Mouse (Mus musculus) hindbrain, postnatal 0 days (tissue): ENCODE measurements at regions not wholly inside any gene's neighbourhood (a gene's known extent, or its start where the extent isn't known, plus 50 kb on each side); places are given as distances from the start of the nearest gene placed in this dataset.

Source experiments
- ATAC-seq: fragments of 200-750 bp; cut with Nextera tagmentation; 2 replicates; pipeline ENCODE4 v1.8.0; 2017; ENCODE audit warnings: mild to moderate bottlenecking, moderate TSS enrichment, moderate library complexity
- DNase-seq: peaks from one replicate; pipeline ENCODE4 v3.0.0-alpha.2; 2015; ENCODE audit warnings: low spot score
- H3K27ac ChIP-seq: fragments of 300-500 bp; sonication (generic); 2 replicates; pipeline ENCODE4 v1.5.1; 2014; ENCODE audit warnings: mild to moderate bottlenecking
- H3K27me3 ChIP-seq: fragments of 300-500 bp; sonication (generic); 2 replicates; pipeline ENCODE4 v1.6.1; 2014; ENCODE audit warnings: low read length, mixed read lengths; ENCODE audit not compliant: insufficient read depth
- H3K36me3 ChIP-seq: fragments of 300-500 bp; sonication (generic); 2 replicates; pipeline ENCODE4 v1.6.1; 2014; ENCODE audit warnings: low read length, mixed read lengths; ENCODE audit not compliant: insufficient read depth
- H3K4me1 ChIP-seq: fragments of 300-500 bp; sonication (generic); 2 replicates; pipeline ENCODE4 v1.6.1; 2014; ENCODE audit warnings: antibody characterized with exemption, low read length, mixed read lengths; ENCODE audit not compliant: insufficient read depth
- H3K4me2 ChIP-seq: fragments of 300-500 bp; sonication (generic); 2 replicates; pipeline ENCODE4 v1.6.1; 2014; ENCODE audit warnings: low read depth, mild to moderate bottlenecking, low read length, moderate library complexity, mixed read lengths
- H3K4me3 ChIP-seq: fragments of 300-500 bp; sonication (generic); 2 replicates; pipeline ENCODE4 v1.5.1; 2014; ENCODE audit warnings: low read length
- H3K9ac ChIP-seq: fragments of 300-500 bp; sonication (generic); replicated peaks from 2 replicates; pipeline ENCODE4 v1.6.1; 2014; ENCODE audit warnings: mild to moderate bottlenecking, low read length, moderate library complexity, mixed read lengths
- H3K9me3 ChIP-seq: fragments of 300-500 bp; sonication (generic); 2 replicates; pipeline ENCODE4 v1.6.1; 2016; ENCODE audit warnings: low read length, mixed read lengths
- CTCF ChIP-seq: IDR thresholded peaks from 2 replicates; pipeline ENCODE4 v1.5.1; 2016; ENCODE audit warnings: antibody characterized with exemption, control low read depth, low read depth
- WGBS: fragments of 180-500 bp; shearing (Covaris S2); extraction: QIAGEN DNeasy Blood & Tissue Kit; methylation state at CpG from one replicate; pipeline ENCODE4 v1.1.7; 2014; 5-methylcytosine and 5-hydroxymethylcytosine counted together

DNA sequence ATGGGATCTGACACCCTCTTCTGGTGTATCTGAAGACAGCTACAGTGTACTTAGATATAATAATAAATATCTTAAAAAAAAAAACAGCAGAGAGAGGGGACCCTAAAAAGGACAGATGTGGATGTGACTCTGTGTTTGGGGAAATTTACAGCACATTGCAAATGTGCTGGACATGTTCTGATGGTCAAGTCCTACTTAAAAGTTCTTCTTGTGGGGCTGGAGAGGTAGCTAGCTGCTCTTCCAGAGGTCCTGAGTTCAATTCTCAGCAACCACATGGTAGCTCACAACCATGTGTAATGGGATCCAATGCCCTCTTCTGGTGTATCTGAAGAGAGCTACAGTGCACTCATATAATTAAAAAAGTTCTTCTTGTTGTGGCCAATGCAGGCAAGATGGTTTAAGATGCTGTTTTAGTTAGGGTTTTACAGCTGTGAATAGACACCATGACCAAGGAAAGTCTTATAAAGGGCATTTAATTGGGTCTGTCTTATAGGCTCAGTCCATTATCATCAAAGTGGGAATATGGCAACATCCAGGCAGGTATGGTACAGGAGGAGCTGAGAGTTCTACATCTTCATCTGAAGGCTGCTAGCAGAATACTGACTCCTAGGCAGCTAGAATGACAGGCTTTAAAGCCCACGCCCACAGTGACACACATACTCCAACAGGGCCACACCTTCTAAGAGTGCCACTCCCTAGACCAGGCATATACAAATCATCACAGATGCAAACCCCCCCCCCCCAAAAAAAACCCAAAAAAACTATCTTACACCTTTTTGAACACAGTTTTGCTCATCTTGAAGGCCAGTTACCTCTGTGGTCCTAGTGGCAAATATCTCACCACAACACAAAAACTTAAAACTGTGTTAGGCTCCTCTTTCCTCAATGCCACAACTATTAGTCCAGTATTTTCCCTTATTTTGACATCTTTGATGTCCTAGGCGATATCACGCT lies 118.5 kb upstream of the Cpm start:
- H3K27me3 ChIP-seq = no peaks in the 10 kb centered on the region
- no peak overlapping the region for H3K4me3 ChIP-seq
- no peak for ATAC-seq
- no peak for DNase-seq
- no peaks in the 10 kb centered on the region for H3K4me1 ChIP-seq
- no peak for TF ChIP-seq CTCF
- no peak overlapping the region for H3K9ac ChIP-seq
- 95% methylated on average over 3 of the region's 3 CpGs for WGBS
- no peak overlapping the region for H3K4me2 ChIP-seq
- no peaks in the 10 kb centered on the region for H3K36me3 ChIP-seq
- H3K27ac ChIP-seq = no peak overlapping the region
- H3K9me3 ChIP-seq = no peaks in the 10 kb centered on the region

DNA sequence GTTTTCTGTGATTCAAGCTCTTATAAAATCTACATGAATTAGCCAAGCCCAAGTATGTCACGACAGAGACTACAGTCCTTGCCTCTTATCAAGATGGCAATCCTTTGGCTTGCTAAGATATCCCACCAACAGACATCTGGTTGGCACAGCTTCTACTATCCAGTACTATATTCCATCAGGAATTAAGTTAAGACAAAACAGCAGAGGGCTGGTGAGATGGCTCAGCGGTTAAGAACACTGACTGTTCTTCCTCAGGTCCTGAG lies 119.1 kb upstream of the Cpm start:
- H3K27ac ChIP-seq = no peak overlapping the region
- WGBS = 91% methylated on average over 2 of the region's 2 CpGs
- no peaks in the 10 kb centered on the region for H3K36me3 ChIP-seq
- no peaks in the 10 kb centered on the region for H3K27me3 ChIP-seq
- H3K4me2 ChIP-seq = no peak overlapping the region
- H3K4me3 ChIP-seq = no peak overlapping the region
- H3K9me3 ChIP-seq = no peaks in the 10 kb centered on the region
- TF ChIP-seq CTCF = no peak
- H3K9ac ChIP-seq = no peak overlapping the region
- no peaks in the 10 kb centered on the region for H3K4me1 ChIP-seq
- DNase-seq = no peak
- no peak for ATAC-seq

DNA sequence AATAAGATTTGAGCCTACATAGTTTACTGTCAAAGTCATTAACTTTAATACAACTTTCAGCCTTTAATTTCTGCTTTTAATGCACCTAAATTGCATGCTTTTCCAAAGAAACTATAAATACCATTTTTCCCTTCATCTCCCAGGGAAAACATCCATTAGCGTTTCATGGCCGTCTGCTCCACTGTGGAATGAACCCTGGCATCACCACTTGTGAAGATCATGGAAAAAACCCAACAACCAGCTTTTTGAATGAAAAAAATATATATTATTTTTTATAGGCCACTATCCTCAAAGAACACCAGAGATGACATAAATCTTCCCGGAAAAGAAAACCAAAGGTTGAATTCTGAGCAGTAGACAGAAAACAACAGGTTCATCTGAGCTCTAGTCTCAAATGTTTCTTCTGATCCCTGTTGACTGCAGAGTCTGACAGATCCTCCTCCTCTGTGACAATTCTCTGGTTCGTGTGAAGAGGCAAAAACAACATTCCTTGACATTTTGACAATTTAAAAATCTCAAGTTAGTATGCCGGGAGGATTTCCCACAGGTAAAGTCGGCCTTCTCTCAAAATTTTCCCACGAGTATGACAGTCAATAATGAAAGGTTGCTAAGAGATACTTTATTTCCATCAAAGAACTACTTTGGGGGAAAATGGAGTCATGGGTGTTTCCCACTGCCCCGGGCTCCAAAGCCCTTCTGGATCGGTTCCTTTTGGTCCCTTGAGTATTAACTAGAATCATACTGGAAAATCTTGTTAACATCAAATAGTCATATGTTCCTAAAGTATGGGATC lies 119.7 kb upstream of the Cpm start:
- DNase-seq = no peak
- no peak overlapping the region for H3K4me2 ChIP-seq
- no peaks in the 10 kb centered on the region for H3K36me3 ChIP-seq
- no peaks in the 10 kb centered on the region for H3K4me1 ChIP-seq
- no peaks in the 10 kb centered on the region for H3K9me3 ChIP-seq
- H3K27me3 ChIP-seq = no peaks in the 10 kb centered on the region
- WGBS = 77% methylated on average over 9 of the region's 9 CpGs
- no peak overlapping the region for H3K4me3 ChIP-seq
- no peak for ATAC-seq
- H3K9ac ChIP-seq = no peak overlapping the region
- TF ChIP-seq CTCF = no peak
- no peak overlapping the region for H3K27ac ChIP-seq

DNA sequence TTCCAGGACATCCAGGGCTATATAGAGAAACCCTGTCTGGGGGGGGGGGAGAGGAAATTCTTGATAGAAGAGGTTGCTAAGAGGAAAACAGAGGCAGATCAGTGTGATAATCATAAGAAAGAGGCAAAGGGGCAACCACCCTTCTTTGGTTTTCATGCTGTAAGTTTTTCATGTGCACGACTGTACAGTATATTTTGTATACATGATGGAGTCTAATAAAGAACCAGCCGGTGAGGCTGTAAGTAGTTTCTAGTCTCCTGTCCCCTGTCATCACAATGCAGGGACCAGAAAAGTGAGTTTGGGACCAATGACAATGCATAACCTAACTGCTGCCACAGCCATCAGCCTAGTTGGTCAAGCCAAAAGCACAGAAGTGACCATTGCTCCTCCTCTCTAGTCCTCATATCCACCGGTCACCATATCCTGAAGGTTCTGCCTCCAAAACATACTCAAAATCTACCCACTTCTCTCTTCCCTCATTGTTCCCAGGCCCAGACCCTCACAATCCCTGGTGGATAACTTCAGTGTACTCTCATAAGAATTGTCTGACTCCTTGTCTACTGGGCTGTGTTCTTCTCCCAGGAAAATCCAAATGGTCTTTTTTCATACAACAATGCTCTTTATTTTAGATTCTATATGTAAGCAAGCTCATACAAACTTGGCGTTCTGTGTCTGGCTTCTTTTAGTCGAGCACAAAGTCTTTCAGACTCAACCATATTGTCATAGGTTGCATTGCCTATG lies 122.9 kb upstream of the Cpm start:
- no peak for TF ChIP-seq CTCF

DNA sequence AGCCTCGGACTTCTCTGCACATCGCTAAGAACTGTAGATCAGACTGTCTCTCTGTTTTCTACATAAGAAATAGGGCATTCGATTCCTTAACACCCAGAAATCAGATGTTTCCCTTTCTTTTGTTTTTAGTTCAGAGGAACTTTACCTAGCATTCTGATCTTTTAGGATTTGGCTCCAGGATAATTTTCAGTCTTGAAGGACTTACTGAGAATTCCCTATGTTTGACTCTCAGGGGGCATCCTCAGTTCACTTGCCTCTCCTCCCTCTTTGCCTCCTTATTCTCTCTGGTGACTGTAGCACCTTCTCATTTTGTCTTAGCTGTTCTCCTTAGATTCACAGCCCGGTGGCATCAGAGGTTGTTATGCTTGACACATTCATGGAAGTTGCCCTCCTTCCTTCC lies 123.8 kb upstream of the Cpm start:
- Histone ChIP-seq H3K4me3 (no peak overlapping the region), H3K9ac (no peak overlapping the region), H3K9me3 (no peaks in the 10 kb centered on the region), H3K27me3 (no peaks in the 10 kb centered on the region), H3K4me1 (no peaks in the 10 kb centered on the region), H3K36me3 (no peaks in the 10 kb centered on the region), H3K27ac (no peak overlapping the region), H3K4me2 (no peak overlapping the region)
- WGBS = 88% methylated on average over 4 of the region's 4 CpGs
- DNase-seq = no peak
- no peak for ATAC-seq
- no peak for TF ChIP-seq CTCF

More for the DNA sequence above, 122.9 kb upstream of the Cpm start:
- Histone ChIP-seq H3K9me3 (no peaks in the 10 kb centered on the region), H3K4me1 (no peaks in the 10 kb centered on the region), H3K27me3 (no peaks in the 10 kb centered on the region), H3K4me3 (no peak overlapping the region), H3K4me2 (no peak overlapping the region), H3K36me3 (no peaks in the 10 kb centered on the region), H3K9ac (no peak overlapping the region), H3K27ac (no peak overlapping the region)
- 89% methylated on average over 5 of the region's 5 CpGs for WGBS
- DNase-seq (no peak), ATAC-seq (no peak)

DNA sequence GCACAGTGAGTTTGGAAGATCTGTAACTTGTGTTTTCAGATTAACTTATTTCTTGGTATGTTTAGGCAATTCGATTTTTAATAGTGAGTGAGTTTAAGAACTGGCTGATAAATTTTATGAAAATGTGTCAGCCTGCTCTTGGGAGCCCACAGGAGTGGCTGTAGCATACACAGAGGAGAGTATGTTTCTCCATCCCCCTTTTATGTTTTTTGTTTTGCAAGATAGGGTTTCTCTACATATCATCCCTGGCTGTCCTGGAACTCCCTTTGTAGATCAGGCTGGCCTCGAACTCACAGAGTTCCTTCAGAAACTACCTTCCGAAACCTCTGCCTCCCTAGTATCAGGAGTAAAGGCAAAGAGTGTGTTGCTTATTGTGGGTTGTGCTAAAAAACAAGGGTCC lies 124.2 kb upstream of the Cpm start:
- Histone ChIP-seq H3K4me1 (no peaks in the 10 kb centered on the region), H3K9me3 (no peaks in the 10 kb centered on the region), H3K9ac (no peak overlapping the region), H3K27me3 (no peaks in the 10 kb centered on the region), H3K36me3 (no peaks in the 10 kb centered on the region), H3K4me2 (no peak overlapping the region), H3K4me3 (no peak overlapping the region), H3K27ac (no peak overlapping the region)
- 90% methylated on average over 3 of the region's 3 CpGs for WGBS
- DNase-seq (no peak), ATAC-seq (no peak)
- TF ChIP-seq CTCF = no peak
